Mouse (Mus musculus) yolk sac, embryonic 10.5 days (tissue): ENCODE results near the gene Galc.

ENCODE experiments used
- DNase-seq: peaks from one replicate; pipeline ENCODE4 v3.0.0-alpha.2; 2017; ENCODE audit warnings: low spot score

Gene Galc

DNA sequence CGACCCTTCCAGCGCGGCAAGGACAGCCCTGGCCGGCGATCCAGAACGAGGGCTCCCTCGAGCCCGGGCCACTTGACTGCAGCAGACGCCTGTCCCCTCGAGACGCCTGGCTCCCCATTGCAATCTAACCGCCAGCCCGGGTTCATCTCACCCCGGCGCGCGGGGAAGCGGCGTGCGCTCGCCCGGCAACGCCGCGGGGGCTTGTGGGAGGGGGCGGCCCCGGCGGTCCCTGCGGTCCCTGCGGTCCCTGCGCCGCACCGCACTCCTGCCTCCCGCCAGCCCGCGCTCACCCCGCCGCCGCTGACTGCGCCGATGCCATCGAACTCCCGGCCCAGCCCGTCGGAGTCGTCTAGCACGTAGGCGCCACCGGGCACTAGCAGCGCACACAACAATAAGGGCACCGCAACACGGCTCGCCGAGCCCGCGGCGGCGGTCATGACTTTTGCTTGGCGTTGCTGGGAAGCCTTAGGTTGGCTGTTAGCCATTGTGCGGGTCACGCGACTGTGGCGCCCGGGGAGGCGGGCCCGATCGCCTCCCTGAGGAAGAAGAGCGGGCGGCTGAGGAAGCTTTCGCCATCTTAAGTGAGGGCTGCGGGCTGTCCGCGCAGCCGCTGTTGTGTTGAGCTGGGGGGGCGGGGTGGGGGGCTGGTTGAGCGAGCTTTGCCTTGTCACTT lies at the start of gene Galc:
Gene Galc (minus strand): TSS at position 615 of the 673 bp plus-strand sequence.
- DNase-seq = peak; percentile 90

DNA sequence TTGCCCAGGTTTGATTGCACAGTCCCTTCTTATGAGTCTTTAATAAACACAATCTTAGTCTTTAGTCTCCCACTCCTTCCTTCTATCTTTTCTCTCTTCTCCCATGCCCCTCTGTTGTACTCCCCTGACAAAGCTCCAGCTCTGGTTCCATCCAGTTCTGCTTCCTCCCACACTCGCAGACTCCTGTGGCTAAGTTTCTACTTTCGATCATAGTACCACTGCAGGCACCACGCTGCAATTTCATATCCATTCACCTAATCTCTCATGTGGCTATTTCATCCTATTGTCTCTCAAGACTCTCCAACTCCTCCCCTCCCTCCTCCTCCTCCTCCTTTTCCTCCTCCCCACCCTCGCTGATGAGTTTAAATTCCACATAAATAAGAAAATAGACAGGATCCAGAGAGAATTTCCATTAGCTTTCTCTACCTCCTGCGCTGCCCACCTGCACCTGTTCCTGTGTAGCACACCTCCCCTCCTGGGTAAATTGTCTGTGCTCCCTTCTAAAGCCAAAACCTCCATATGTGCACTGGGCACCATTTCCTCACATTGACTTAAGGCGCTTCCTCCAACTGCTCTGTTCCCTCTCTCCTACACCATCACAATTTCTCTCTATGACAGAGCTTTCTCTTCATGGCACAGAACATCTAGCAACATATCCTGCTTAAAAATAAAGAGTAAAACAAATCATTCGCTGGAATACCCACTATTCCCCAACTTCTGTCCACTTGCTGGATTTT lies 48.1 kb upstream of the Galc start:
- no peak for DNase-seq

DNA sequence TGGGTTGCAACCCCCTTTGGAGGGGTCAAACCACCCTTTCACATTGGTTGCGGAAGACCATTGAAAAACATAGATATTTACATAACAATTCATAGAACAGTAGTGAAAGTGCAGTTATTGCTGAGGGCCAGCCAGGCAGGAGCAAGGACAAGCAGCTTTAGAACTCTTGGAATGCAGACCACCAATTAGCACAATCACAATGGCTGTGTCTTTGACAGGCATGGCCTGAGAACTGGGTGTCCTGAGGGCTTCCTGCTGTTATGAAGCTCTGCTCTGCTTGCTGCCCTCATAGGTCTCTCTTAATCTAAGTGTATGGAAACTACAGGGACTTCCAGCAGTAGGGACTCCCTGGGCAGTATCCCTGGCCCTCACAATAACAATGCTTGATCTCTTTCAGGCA lies 43.8 kb upstream of the Galc start:
- no peak for DNase-seq

DNA sequence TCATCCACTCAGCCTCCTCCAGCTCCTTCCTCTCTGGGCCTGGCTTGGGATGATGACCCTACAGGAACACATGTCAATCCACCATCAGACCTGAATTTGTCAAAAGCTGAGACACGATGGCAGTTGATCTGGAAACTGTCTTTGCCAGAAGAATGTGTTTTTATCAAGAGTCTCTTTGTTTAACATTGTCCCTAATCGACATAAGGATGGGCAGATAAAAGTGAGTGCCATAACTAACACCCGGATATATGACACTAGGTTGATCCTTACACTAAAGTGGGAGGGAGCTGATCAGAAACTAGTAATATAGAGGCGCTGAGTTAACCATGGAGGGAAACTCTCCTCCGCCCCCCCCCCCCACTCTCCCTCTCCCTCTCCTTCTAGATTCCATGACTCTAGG lies 42.7 kb upstream of the Galc start:
- DNase-seq = no peak

DNA sequence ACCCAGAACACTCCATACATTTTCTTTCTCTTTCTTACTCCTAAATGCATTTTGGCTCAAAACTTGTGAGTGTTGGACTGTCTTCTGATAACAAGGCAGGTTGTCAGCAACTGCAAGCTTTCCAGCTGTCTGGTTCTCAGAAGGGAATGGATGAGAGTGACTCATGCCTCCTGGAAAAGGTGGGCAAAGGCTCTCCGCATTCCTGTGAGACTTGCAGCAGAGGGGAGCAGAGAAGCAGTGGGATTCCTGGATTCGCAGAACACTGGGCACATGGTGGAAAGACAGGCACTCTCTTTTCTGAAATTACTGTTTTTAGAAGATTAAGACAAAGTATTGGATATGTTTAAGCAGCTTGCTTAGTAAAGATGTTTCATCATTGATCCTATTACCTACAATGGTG lies 35.0 kb upstream of the Galc start:
- DNase-seq = no peak

DNA sequence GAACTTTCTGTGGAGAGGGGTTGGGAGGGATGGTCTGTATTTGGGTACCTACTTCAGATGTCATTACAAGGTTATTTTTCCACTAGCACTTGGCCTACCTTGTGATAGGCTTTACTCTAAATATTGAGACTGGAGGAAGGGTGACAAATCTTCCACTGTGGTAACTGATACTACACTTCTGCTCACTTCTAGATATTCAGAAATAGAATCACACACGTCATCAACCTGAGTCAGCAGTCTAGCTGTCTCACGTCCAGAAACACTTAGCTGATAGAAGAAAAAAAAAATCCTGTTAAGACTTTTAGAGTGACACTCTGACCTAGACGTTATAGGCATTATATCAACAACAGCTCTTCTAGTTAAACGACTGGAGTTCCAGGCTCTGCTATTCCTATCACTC lies 33.0 kb upstream of the Galc start:
- no peak for DNase-seq

DNA sequence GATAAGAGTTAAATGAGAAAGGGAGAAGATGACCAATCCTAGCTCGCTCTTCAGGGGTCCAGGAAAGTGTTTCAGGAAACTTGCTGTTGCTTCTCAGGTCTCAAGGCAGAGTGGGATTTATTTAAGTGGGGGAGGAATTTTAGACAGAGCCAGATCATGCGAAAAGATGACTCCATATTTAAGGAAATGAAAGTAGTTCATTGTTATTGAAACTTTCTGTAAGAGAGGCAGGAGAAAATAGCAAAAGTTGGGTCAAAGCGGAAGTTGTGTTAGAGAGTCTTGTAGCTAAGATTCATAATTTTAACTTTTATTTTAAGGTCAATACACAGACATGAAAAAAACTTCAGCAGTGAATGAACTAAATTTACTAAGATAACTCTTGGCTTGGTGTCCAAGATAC lies 31.2 kb upstream of the Galc start:
- no peak for DNase-seq

DNA sequence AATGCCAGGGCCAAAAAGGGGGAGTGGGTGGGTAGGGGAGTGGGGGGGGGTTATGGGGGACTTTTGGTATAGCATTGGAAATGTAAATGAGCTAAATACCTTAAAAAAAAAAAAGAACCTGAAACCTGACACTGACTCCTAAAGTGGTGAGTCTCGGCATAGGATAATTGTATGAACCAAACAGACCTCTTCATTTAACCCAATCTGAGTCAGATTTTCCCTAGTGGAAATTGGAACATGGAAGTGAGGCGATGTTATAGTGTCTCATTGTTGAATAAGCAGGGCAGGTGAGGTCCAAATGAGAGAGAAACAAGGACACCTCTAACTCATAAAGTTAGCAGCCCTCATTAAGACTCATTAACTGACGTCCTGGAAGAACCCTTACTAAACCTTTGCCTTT lies 25.2 kb upstream of the Galc start:
- no peak for DNase-seq

DNA sequence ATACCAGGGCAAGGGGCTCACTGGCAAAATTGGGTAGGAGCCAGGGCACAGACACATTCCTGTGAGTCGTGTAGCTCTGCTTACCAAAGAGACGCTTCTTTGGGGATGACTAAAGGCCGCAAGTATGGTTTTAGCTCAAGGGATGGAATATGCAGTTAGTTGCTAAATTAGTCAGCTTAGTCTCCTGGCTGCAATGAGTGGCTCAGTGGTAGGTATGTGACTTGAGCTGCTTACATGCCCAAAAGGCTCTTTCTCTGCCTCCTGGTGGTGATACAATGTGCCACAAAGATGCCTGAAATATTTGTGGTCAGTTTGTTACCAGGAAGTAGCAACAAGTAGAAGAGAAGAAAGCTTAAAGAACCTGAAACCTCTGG lies 24.2 kb upstream of the Galc start:
- DNase-seq = no peak

DNA sequence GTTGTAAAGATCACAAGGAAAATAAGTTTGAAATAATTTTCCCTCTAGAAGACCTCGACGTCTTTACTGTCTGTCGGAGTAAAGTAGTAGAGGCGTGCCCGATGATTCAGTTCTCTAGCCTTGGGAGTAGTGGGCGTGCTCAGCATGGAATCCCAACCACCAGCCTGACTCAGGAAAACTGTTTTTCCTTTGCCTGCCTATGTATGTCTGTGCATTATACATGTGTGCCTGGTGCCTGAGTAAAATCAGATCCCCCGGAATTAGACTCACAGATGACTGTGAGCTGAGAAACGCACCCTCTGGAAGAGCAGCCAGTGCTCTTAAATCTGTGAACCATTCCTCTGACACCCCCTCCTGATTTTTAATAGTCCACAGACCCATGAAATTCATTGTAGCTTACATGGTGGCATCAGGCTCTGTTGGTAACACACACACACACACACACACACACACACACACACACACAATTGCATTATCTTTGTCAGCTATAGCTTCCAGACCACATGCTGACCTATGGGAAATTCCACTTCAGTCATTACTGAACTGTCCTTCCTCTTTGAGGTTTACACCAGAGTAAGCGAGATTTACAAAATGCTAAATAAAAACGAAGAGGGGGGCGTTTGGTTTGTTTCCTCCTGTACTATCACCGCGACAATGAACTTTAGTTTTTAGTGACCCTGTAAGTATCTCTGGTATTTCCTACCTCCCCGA lies 23.7 kb upstream of the Galc start:
- DNase-seq = no peak

DNA sequence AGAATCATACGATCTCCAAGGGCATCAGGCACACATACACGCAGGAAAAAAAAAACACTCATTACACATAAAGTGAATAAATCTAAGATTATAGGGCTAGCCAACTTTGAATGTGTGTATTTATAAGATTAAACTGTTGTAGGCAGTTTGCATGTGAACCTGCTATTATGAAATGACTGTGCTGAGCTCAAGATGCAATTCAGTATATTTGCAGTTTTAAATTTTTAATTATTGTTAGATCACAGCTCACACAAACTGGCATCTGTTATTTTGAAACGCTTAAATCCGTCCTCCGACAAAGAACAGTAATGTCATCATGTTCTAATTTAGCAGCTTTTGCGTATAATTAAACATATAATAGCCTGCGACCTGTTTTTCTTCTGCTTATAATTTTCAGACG lies 21.7 kb upstream of the Galc start:
- DNase-seq = no peak

DNA sequence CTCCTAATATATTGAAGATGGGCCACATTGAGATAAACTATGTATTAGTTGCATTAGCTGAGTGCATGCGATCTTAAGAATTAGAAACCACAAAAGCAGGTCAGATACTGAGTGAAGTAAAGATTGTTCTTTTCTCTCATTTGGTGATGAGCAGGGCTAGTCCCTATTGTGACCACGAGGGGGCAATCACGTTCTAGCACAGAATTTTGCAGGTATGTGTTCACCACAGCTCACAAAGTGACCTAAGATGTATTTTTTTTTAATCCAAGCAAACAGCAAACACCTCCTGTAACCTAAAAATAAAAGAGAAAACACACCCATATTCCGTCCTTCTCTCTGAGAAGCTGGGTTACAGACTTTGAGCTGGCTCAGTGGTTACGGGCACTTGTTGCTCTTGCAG lies 21.3 kb upstream of the Galc start:
- no peak for DNase-seq

DNA sequence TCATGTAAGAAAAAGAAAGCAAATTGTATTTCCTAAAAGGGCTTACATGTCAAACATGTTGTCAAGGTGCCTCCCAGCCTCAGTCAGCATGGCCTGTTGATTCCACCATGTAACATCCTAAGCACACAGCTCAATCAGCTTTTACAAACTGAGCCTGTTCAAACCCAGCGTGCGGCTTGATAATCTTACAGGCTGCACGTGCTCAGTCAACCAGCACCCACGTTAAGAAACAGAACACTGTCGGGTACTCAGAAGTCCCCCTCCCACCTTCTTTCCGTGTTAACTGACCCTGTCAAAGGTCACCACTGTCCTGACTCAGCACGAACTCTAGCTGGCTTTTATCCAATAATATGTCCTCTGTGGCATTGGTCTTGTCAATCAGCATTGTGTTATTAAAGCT lies 13.2 kb upstream of the Galc start:
- DNase-seq = no peak

DNA sequence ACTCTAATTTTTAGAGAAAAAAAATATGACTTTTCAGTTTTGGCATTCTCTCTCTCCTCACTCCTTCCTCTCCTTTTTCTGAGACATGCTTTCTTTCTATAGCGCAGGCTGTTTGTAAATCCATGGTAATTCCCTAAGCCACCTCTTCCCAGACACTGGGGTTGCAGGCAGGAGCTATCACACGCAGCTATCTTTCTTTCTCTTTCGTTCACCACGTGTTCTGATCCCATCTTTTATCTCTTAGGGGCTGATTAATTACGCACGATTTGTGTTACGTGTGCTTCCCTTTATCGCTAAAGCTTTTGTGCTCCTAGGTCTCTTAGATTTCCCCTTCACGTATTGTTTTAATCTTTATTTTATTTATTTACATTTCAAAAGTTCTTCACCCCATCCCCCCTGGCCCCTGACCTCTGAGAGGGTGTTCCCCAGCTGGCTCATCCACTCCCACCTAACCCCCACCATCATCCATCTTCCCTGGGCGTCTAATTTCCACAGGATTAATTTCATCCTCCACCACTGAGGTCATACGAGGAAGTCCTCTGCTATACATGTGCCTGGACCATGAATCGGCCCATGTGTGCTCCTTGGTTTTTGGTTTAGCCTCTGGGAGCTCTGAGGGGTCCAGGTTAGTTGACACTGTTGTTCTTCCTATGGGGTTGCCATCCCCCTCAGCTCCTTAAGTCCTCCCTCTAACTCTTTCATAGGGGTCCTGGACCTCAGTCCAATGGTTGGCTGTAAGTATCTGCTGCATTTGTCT lies 11.7 kb upstream of the Galc start:
- DNase-seq = no peak

DNA sequence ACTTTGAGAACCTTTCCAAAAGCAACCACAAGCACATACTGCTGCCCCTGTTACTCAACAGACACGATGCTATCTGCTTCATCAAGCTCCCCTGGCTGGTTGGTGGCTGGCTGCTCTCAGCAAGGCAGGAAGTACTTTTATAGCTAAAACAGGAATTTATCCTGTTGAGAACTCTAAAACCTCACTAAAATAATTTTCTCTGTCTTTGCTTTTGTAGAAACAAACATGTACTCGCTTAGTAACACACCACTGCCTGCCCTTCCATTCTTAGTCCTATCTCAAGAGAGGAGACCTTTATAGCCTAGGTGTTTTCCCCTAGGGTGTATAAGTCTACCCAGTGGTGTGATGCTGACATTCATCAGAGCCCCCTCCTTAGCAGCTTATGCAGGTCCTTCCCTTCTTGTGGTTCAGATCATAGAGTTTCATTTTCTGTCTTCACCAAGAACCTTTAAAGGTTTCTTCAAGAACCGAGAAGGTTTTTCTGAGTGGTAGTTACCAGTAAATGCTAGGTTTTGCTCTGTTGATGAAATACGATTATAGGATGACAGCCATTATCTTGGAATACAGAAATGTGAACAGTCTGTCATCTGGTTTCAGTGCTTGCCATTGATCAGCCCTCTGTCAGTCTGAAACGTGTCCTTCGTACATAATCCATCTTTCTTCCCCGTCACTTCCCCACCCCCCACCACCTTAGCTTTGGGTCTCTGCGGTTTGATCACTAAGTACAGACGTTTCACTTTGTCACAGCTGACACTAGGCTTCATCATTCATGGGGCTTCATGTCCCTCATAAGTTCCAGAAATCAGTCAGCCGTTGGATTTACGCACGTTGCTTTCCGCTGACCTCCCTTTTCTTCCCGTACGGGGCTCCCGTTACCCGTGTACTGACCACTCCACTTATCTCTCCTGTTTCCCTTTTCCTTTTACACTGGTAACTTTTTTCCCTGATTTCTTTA lies 10.8 kb upstream of the Galc start:
- no peak for DNase-seq

DNA sequence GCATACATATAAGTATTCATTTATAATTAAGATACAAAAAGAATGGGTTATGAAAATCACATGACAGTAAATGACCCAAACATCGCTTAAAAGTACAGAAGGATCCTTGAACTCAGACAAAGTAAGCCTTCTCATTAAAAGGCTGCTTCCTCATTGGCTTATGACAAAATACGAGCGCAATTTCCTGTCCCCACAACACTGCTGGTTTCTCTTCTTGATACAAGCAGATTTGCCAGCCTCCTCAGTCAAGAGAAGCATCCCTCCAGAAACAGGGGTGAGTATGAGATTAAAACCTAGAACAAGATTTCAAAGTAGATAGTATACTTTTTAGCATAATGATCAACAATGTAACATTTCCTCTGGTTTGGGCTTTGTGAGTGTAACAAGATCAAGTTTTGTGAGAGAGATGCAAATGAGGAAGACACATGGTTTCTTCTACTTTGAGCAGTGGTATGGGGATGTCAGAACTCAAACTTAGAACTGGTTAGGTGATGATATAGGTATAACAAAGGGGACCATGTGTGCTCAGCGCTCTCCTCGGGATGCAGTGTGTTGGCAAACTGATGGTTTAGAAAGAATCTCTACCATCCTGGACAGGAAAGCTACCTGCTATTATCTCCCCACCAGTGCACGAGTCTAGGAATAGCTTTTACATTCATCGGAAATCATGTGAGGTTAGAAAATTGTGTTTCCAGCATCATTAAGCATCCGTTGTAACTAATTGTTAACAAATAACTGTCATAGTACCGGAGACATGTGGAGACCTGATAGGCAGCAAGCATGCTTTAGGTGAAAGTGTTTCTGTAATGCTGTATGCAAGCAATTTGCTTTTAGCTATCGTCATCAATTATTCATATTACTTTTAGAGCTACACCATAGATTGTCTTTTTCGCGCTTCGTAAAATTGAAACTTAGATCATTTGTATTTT lies 9.4 kb upstream of the Galc start, which contains the start of gene Gpr65:
Gene Gpr65 (plus strand): TSS at position 195 of the 929 bp plus-strand sequence.
- no peak for DNase-seq

DNA sequence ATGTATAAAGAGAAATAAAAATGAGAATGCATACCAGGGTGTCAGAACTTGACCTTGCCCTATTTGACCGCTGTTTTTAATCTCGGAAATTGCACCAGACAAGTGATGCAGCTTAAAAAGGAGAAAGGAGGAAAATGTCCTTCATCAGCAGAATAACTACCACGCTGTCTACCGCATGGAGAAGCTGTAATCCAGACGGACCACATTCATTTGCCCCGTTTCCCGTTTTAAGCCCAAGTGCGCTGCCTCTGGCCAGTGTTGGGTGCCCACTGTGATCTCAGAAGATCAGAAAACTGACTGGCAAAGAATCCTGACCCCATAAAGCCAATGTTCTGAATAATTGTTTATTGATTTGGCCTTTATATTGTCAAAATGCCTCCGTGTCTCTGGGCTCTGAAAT lies 6.4 kb upstream of the Galc start:
- DNase-seq = no peak

DNA sequence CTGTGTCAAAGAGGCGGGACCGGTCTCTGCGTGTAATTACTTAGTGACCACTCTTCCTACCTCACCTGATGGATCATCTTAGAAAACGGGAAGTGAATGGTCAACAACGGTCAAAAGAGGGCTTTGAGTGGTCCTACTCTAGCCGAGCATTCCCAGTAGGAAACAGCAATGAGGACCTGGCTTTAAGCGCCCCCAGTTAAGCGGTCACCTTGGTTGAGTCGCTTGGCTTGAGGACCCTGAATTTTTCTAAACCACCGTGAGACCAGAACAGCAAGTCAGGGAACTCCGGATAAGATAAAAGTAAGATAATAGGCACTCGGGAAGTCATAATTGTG lies 226 bp upstream of the Galc start:
- no peak for DNase-seq

DNA sequence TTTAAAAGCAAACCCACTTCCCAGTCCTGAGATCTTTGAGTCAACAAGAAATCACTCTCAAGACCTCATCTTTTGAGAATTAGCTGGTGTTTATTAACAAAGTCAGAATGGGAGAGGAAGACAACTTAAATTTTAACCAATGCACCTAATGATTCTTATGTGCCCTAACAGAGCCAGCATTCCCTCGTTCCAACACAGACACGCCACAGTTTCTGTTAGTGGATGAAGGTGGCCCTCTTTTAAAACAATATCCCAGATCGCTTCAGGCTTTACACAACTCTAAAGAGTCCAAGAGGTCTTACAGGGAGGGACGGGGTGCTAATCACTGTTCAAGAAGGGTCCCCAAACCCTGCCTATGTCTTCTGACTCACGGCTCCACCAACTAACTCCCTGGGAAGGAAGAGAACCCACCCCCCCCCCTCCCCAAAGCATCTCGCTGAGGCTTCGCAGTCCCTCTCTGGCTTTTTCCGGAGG lies 851 bp downstream of the Galc start:
- no peak for DNase-seq

DNA sequence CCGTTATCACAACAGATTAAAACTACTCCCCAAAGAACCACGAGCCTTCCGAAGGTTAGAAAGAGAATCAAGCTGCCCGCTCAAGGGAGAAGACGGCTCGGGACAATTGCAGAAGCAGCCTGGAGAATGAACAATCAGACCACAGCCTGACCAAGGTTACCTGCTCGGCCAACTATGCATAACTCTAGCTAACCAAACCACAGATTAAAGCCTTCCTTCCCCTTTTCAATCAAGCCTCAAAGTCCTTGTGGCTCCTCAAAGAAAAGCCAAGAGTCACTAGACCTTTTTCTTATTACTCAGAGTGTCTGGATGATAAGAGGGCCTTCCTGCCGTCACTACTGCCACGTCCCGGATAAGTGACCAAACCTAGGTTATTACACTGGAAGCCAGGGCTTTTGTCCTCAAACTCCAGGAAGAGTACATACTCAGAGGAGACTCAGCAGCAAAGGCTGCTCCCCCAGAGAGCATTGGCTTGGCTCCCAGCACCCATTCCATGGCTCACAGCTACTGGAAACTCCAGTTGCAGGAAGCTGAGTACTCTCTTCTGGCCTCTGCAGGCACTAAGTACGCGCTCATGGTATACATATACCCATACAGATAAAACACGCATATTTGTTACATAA lies 3.8 kb downstream of the Galc start:
- no peak for DNase-seq
